Mouse (Mus musculus) right cerebral cortex, adult 2 months (tissue): ENCODE data around the gene Chmp4b.

Experiments used
- DNase-seq, 2 experiments: peaks; one replicate each; pipeline ENCODE4 v3.0.0; 2021 to 2022; ENCODE audit warnings: low spot score in 2 of 2

Gene Chmp4b

GRCm38 (mm10) chr2:154641176-154641575, 10.3 kb upstream of the Chmp4b start:
- no peak for DNase-seq

GRCm38 (mm10) chr2:154642005-154642459, 9.5 kb upstream of the Chmp4b start:
- DNase-seq: no peak

DNA sequence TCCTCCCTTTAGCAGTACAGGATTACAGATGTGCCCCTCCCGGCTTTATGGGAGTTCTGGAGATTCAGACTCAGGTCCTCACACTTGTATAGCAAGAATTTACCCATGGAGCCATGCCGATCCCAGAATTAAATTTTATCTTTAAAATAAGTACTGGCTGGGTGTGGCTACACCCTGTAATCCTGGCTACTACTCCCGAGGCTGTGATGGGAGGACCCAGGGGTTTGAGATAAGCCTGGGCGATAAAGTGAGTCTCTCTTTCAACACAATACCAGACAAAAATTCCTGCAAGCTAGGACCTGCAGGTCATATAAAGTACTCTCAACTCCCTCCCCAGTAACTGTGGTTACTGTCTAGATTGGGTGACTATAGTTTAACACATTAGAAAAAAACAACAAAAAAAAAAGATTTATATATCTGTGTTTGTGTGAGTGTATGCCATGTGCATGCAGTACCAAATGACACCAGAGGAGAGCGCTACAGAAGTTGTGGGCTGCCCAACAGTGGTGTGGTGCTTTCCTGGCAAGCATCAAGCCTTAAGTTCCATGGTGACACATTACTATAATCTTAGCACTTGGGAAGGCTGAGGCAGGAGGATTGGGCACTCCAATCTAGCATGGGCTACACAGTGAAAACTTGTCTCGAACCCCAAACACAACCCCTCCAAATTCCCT, 8.7 kb upstream of the Chmp4b start:
- no peak for DNase-seq

- peak; percentile 30 to 36 for DNase-seq
Observed at GRCm38 (mm10) chr2:154646634-154647033, 4.9 kb upstream of the Chmp4b start.

DNA sequence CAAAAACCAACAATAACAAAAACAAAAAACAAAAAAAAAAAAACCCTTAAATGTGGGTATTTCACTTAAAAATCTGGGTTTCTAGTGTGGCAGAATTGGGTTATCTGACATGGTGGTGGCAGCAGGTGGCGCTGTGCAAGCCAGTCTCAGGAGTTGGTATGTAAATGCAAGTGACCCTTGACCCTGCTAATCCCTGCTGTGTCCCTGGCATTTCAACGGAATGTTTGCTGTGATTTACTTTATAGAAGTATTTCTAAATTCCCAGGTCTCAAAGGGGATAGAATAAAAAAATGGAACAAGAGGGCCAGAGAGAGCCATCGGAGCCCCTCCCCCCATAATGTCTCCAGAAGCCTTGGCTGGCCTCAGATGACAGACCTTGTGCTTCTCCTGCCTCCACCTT, 3.4 kb upstream of the Chmp4b start:
- DNase-seq: no peak

DNA sequence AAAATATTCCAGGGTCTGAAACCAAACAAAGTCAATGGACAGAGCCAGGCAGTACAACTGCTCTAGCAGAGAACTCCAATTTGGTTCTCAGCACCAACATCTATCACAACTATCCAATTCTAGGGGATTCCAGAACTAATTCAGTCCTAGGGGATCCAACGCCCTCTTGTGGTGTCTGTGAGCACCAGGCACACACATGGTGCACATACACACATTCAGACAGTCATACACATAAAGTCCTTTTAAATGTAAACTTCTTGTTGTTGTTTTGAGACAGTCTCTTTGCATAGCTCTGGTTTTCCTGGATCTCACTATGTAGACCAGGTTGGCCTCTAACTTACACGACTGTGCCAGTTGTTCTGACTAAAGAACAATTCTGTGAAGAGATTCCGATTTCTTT, 1.1 kb upstream of the Chmp4b start:
- no peak for DNase-seq

DNA sequence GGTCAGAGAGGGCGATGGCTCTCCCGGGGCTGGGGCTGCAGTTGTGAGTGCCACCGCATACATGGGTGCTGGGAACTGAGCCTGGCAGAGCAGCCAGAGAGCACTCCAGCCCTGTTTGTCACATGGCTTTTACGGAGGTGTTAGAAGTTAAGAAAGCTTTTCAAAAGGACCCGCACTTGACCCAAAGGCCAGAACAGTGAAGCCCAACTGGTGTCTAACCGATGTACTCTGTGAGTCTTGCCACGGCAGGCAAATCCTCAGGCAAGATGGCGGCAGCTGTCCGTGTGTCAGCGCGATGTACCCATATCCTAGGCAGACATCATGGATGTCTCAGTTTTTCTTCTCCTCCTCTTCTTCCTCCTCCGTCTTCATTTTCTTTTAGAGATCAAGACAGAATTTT, 3.5 kb downstream of the Chmp4b start:
- DNase-seq: no peak

GRCm38 (mm10) chr2:154655878-154656414, 4.4 kb downstream of the Chmp4b start:
- no peak for DNase-seq

GRCm38 (mm10) chr2:154656710-154657485, 5.4 kb downstream of the Chmp4b start:
- peak; percentile 98 to 99 for DNase-seq

DNA sequence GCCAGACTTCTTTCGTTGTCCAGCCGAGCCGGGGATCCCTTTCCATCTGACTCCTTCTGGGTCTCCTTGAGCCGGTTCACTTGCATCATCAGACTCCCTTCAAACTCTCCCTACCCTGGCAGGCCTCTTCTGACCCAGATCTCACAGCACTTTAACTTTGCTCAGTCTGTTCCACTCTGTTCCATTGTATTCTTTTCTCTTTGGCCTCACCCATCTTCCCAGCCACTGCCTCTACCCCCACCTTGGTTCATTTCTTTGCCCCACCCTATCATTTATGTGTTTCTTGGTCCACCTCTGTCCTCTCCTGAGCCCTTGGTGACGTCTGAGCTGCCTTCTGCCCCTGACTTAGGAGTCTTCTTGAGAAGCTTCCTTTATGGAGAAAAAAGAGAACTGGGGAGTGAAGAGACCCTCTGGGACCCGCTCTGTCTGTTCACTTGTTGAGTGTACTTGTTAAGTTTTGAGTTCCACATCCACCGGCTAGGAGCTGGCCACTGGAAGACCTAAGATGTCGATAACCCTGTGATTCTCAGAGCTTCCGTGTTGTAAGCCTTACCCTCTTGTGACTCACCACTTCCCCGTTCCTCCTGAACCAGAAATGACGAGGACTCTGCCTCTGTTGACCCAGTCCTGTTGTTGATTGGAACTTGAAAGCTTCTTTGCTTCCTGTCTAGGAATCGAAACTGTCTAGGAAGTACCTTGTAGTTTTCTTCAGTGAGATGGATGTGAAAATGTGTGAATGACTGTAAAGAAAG, 6.2 kb downstream of the Chmp4b start:
- DNase-seq: no peak

GRCm38 (mm10) chr2:154659070-154659469, 7.6 kb downstream of the Chmp4b start:
- no peak for DNase-seq

DNA sequence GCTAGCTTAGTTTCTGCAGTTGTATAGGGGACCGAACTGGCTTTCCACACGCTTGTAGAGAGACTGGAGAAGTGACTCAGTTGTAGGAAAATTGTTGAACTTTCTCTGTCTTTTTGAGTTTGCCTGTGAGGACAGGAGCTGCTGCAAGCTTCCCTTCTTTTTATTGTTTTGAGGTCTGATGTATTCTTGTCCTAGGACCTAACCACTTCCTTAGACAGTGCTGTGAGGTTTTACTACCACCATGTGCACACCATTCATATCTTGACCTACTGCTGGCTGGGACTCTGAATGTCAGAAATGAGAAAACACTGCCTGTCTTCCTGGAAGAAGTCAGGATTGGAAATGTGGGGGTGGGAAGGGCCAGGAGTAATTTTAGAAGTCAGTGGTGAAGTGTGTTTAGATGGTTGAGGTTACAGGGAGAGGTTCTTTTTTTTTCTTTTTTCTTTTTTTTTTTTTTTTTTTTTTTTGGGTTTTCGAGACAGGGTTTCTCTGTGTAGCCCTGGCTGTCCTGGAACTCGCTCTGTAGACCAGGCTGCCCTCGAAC, 8.1 kb downstream of the Chmp4b start:
- no peak for DNase-seq

DNA sequence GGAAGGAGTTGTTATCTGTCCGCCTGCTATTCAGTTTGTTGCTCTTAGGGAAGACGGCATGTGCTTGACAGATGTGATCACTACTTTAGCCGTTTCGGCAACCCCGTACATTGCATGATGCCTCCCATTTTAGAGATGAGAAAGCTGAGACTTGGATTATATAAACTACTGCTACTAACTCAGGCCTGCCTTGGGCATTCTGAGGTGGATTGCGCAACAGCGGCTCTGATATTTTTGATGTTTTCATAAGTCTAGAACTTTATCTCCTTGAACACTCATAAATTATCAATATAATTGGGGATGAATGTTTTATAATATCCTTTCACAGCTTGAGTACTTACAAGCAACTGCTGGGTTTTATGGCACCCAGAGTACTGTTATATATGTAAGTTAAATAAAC, 17.2 kb downstream of the Chmp4b start:
- DNase-seq: no peak

DNA sequence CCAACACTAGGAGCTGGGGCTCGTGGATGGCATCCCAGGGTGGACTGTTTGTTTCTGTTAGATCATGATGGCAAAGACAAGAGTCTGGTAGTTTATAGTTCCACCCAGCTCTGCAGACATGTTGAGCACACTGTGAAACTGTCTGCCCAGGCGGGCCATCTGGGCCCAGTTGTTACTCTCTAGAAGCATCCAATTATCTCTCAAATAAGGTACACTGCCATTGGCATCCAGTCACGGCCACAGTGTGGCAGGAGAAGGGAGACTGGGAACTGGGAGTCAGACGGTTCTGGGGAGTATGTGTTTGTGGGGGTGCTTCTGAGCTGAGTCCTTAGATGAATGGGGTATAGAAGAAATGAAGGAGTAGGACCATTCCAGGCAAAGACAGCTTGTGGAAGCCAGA, 18.6 kb downstream of the Chmp4b start:
- peak in 1 of 2 experiments; percentile 33 for DNase-seq

GRCm38 (mm10) chr2:154670741-154671140, 19.2 kb downstream of the Chmp4b start:
- DNase-seq: no peak

DNA sequence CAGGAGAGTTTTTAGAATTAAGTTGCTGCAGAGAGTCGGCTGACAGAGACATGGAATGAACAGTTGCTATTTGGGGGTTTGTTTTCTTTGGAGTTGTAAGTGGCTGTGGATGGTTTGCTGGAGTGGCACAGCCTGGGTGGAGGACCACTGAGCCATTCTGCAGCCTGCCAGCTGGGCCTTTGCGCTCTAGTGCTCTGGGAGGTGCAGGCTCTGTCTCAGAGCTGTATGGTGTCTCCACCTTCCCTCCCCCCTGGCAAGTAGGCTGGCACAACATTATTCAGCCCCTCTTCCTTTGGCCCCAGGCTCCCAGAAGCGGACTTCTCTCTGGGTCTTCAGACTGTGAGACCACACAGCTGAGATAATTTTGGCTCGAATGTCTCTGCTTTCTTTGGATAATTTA, 22.5 kb downstream of the Chmp4b start:
- no peak for DNase-seq

- DNase-seq: peak; percentile 38 to 51
Observed at GRCm38 (mm10) chr2:154676653-154677609, 25.4 kb downstream of the Chmp4b start.

DNA sequence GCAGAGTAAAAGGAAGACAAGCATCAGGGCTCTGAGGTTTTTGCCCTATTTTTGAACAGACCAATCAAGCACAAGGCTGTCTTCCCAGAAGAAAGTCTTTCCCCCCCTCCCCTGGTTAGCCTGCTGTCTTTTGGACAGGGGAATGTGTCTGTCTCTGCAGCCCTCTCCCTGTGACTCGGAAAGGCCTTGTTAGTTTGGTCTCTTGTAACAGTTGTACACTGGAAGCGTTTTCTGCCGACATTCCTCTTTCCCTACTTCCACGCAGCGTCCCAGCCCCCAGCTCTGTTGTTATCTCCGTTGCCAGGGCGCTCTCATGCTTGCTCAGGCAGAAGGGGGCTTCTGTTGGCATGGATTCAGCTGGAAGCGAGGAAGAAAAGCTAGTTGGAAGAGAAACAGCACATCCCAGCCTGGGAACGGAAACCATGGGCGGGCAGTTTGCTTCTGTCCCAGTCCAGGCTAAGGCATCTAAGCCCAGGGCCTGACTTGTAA, 26.2 kb downstream of the Chmp4b start:
- peak; percentile 48 to 49 for DNase-seq

- DNase-seq: no peak
Observed at GRCm38 (mm10) chr2:154678995-154679394, 27.5 kb downstream of the Chmp4b start.

DNA sequence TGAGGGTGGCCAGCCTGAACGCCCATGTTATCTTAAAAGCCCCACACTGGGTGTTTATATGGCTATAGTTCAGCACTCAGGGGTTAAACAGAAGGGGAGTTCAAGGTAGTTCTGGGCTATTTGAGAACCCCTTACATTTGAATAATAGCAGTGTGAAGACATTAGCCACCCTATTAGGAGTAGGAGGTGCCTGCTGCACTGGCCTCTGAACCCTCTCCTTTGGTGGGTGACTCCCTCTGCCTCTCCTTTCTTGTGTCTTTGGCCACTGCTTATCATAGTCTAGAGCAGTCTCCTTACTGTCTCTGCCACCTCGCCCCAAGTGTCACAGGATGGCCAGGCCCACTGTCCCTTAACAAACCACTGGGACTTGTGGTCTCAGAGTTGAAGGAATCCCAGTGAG, 28.8 kb downstream of the Chmp4b start:
- no peak for DNase-seq

GRCm38 (mm10) chr2:154680941-154681340, 29.4 kb downstream of the Chmp4b start:
- no peak for DNase-seq
